Mouse (Mus musculus) C2C12 (cell line): ENCODE data around the gene Rhbdl2.

Source experiments
- CTCF ChIP-seq: IDR thresholded peaks from one replicate; pipeline ENCODE4 v1.5.1; 2011; ENCODE audit not compliant: control insufficient read depth, insufficient read depth, insufficient read length
- FOSL1 ChIP-seq: IDR thresholded peaks from one replicate; pipeline ENCODE4 v1.8.0; 2011; ENCODE audit warnings: mild to moderate bottlenecking, low read length; ENCODE audit not compliant: poor library complexity, insufficient read depth, severe bottlenecking
- MAX ChIP-seq: IDR thresholded peaks from one replicate; pipeline ENCODE4 v1.6.1; 2011; ENCODE audit warnings: mild to moderate bottlenecking, control low read depth
- MYOD1 ChIP-seq: IDR thresholded peaks from one replicate; pipeline ENCODE4 v1.6.1; 2011; ENCODE audit warnings: low read depth; ENCODE audit not compliant: control insufficient read depth, insufficient read length
- USF1 ChIP-seq: IDR thresholded peaks from one replicate; pipeline ENCODE4 v1.6.1; 2011; ENCODE audit warnings: low read depth, mild to moderate bottlenecking, control low read depth, moderate library complexity

DNA sequence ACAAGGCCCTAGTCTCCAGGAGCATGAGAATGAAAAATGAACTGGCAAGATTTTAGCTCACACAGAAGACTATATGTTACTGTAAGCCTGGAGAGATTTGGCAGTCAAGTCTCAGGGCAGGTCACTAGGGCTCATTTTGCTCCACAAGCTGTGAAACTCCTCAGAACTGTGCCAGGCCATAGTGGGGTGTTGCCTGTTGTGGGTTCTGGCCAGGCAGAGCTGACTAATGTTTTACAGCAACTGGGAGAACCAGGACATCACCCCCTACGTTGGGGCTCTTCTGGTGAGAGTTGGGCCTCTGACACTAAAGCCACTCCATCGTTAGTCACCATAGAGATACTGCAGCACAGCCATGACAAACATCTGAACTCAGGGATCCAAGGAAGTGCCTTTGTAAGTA is 72.1 kb downstream of the Rhbdl2 start:
- TF ChIP-seq MYOD1 (no peak), CTCF (no peak), MAX (no peak), USF1 (no peak), FOSL1 (no peak)
